Mouse (Mus musculus) lung, postnatal 10 days (tissue): ENCODE data around the gene Kpna2.
"Not testable (repeated sequence)": the region's sequence is repeated elsewhere in the genome, so short reads cannot be mapped to it uniquely, and the experiment has no call there.

Source experiments
- DNase-seq: peaks from one replicate; pipeline ENCODE4 v3.0.0; 2021

Kpna2 gene

DNA sequence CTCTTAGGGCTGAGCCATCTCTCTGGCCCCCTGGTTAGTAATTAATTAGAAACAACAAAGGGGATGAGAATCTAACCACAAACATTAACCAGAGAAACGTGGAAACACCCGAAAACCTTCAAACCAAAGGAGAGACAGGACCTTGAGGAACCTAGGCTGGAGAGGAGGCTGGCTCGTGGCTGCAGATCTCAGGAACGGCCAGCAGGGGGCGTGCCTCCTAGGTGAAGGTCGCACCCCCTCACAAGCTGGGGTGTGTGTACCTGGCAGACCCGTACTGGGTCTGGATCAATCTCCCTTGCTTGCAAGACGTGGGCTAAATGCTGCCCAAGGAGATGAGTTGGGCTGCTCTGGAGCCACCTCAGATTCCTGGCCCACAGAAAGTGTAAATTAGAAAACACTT, 19.3 kb upstream of the Kpna2 start:
- no peak for DNase-seq

DNA sequence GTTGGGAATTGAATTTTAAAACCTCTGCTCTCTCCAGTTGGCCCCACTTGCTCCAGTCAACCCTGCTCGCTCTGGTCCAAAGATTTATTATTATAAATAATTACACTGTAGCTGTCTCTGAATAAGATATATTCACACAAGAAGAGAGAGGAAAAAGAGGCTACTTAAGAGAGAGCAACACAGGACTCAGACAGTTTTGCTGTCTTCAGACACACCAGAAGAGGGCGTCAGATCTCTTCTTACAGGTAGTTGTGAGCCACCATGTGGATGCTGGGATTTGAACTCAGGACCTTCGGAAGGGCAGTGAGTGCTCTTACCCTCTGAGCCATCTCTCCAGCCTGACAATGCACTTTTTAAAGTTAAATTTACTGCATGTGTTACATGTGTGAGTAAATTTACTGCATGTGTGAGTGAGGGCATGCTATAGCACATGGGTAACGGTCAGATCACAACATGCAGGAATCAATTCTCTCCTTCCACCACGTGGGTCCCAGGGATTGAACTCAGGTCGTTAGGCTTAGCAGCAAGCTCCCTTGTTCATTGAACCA, 18.1 kb upstream of the Kpna2 start:
- no peak for DNase-seq

DNA sequence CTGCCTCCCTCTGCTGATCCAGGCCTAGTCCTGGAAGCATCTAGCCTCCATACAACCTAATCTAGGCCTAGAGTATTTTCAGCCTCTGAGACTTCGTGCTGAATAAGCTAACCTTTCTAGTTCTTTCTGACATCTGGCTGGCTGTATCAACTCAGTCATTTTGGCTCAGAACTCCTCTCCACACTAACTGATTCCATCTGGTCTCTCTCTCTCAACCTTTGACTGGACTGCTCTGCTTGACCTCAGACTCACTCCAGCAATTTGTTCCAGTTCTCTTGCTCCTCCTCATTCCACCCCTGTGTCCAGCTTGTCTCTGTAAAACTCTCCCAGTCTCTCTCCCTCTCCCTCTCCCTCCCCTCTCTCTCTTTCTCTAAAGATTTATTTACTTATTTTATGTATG, 17.6 kb upstream of the Kpna2 start:
- DNase-seq: peak; percentile 47

DNA sequence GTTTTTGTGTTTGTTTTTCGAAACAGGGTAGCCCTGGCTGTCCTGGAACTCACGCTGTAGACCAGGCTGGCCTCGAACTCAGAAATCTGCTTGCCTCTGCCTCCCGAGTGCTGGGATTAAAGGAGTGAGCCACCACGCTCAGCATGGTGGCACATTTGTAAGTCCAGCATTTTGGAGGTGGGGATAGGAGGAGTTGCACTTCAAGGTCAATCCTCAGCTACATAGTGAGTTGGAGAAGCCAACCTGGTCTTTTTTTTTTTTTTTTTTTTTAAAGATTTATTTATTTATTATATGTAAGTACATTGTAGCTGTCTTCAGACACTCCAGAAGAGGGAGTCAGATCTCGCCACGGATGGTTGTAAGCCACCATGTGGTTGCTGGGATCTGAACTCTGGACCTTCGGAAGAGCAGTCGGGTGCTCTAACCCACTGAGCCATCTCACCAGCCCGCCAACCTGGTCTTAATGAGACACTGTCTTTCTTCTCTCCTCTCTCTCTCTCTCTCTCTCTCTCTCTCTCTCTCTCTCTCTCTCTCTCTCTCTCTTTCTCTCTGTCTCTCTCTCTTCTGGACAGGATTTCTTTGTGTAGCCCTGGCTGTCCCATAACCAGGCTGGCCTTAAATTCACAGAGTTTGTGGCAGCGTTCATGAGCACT, 16.3 kb upstream of the Kpna2 start:
- not testable (repeated sequence) for DNase-seq

DNA sequence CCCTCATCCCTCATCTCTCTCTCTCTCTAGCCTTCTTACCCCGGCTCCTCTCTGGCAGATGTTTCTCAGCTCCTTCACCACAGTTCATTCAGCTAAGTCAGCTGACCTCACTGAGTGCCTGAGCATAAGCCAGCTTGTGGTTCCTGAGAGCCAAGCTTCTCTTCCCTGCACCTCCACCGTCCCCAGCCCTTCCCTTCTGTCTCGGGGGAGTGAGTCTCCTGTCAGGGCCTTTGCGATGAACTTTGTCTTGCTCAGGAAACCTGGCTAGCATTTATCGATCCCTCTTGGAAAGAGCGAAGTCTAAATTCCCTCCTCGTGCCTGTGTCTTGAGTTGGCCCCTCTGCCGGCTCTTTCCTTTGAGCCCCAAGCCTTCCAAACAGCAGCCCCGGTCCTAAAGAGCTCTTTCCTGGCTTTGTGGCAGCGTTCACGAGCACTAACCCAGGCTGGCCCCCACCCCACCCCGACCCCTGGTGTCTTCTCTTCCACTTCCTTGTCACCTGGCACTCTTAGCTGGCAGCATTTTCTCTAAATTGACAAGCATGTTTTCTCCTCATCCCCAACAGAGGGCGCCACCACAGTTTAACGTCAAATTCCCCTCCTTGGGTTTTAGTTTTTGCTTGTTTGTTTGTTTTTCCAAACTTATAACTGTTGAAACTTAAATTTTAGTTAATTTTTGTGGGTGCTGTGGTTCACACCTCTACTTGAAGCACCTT, 15.4 kb upstream of the Kpna2 start:
- peak; percentile 70 for DNase-seq

DNA sequence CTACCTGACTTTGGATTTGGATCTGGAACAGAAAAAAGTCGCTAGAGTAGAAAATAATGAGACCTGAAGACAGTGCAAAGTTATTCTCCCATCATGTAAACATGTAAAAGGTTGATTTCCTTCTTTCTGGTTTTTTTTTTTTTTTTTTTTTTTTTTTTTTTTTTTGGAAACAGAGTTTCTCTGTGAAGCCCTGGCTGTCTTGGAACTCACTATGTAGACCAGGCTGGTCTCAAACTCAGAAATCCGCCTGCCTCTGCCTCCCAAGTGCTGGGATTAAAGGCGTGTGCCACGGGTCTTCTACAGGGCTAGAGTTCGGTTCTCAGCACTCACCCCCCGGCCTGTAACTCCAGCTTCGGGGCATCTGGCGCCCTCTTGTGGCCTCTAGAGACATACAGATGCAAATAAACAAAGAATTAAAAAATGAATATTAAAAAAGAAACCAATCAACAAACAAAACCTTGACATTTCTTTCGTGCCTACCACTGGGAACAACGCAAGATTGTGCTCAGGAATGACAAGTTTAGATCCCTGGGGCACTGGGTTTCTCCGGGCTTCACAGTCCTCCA, 14.8 kb upstream of the Kpna2 start:
- DNase-seq: no peak

DNA sequence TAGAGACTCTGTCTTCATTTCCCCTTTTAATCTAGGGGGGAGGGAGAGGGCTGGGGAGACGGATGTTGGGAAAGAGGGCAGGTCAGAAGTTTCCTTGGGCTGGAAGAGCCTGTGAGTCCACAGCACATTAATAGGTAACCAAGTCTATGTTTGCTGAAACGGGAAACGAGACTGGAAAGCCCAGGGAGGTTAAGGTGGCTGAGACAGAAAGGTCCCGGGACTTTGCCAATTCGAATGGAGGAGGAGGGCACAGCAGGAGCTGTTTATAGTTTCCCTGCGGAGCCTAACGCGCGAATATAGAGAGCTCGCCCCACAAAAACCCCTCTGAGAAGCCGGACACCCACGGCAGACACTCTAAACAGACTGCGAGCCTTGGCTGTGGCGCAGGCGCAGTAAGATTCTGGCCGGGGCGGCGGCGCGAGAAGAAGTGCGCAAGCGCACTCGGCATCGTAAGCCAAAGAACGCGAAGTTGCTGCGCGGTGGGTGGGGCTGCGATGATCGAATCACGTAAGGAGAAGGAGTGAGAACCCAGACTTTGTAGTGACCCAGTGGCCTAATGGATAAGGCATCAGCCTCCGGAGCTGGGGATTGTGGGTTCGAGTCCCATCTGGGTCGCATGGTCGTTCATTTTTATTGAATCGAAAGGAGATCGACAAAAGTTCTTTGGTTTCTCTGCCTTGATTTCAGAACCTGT, 13.1 kb upstream of the Kpna2 start:
- peak; percentile 98 for DNase-seq

DNA sequence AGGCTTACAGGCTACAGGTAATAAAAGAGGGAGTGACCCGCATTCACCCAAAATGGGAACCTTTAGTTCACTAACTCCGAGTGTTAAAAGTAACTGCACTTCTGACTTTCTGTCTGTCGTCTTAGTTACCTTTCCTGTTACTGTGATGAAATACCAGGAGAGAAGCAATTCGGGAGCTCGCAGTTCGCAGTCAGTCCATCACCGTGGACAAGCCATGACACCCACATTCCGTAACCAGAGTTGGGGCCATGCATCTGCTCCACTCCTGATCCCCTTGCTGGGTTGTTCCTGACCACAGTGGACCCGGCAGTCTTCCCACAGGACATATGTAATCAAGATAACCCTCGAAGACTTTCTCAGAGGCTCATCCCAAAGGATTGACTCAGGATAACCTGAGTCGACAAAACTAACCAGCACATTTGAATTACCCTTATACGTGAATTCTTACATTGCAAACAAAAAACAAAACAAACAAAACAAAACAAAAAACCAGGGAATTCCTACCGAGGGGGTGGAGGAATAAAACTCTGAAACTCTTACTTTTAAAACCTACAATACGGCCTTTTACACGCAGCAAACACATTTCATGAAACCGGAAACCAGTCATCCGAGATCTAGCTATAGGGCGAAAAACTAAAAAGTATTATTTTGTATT, 12.5 kb upstream of the Kpna2 start:
- DNase-seq: no peak

DNA sequence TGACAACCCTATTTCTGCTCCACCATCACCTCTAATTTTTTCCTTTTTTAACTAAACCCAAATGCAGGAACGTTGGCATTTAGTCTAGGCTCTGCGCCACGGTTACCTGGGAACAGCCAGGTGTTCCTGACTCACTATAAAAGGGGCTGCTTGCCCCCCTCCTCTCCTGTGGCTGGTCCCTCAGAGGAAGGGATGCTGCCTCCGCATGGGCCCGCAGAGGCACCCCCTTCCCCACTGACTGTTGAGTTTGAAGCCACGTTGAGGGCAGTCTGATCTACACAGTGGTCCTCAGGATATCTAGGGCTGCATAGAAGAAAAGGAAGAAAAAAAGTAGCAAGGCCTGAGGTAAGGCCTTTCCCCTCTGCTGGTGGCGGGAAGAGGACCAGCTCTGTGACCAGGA, 11.8 kb upstream of the Kpna2 start:
- DNase-seq: no peak

DNA sequence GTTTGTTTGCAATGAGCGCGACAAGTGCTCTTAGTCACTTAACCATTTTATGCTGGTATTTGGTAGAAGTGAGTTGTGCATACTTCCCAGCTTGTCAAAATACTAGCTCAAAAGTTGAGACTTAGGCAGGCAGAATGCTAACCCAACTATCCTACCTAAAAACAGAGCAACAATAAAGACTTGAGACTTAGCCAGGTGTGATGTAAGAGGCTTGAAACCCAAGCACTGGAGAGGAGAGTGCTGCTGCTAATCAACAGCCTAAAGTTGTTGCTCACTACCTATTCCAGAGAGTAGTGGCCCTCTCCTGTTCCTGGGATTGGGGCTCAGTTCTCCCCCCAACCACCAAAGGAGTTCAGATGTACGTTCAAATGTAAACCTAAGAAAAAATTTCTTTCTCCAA, 11.1 kb upstream of the Kpna2 start:
- DNase-seq: no peak

DNA sequence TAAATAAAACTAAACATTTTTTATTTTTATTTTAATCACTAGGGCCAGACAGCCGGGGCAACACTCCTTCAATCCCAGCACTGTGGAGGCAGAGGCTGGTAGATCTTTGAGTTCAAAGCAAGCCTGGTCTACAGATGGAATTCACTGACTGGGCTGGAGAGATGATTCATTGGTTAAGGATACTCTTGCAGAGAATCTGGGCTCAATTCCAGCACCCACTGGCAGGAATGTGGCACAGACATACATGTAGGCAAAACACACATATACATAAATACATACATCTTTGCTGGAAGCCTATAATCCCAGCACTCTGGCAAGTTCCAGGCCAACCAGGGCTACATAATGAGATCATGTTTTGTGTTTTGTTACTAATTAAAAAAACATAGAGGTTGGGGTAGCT, 6.2 kb upstream of the Kpna2 start:
- no peak for DNase-seq

DNA sequence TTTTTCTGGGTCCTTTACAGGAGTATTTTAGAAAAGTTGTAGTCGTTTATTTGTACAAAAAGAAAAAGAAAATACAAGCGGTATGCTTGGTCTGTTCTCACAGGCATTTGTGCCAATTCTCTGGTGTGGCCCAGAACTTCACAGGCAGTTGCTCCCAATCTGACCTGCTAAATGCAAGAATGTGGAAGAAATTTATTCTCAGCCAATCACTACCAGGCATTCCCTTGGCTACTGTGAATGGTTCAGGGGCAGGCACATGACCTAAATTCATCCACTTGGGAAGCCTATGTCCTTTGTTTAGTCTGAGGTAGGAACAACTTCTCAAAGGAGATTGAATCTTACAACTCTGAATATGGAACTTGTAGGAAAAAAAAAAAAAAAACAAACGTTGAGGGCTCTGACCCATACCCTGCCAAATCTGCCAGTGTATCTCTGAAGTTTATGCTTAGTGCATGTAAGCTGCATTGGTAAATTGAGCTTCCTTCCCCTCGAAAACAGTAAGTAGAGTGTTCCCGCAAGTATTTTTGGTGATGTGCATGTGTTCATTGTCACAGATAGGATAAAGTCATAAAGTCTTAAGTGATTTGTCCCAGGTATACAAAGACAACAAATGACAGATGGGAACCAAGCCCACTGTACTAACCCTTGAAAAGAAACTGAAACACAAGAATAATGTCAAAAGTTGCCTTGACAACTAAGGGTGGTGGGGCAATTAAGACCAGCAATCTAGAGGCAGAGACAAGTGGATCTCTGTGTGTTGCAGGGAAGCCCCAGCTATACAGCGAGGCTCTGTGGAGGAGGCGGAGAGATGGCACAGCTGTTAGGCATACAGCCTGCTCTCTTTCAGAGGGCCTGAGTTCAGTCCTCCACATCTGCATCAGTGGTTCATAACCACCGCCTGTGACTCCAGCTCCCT, 2.7 kb upstream of the Kpna2 start:
- no peak for DNase-seq

DNA sequence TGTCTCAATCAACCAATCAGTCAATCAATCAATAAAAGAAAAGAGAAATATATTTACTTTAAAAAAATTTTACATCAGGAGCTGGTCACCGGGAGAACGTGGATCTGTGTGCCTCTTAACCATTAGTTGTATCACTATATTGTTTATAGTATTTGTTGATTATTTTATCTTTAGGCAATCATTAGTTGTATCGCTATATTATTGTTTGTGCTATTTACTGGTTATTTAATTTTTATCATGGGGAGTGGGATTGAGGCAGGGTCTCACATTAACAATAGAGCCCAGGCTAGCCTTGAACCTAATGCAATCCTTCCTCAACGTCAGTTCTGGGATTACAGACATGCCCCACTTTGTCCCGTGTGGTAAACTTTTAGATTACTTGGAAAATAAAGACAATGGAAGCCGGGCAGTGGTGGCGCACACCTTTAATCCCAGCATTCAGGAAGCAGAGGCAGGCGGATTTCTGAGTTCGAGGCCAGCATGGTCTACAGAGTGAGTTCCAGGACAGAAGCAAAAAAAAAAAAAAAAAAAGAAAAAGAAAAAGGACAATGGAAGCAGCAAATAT, 690 bp upstream of the Kpna2 start:
- no peak for DNase-seq

DNA sequence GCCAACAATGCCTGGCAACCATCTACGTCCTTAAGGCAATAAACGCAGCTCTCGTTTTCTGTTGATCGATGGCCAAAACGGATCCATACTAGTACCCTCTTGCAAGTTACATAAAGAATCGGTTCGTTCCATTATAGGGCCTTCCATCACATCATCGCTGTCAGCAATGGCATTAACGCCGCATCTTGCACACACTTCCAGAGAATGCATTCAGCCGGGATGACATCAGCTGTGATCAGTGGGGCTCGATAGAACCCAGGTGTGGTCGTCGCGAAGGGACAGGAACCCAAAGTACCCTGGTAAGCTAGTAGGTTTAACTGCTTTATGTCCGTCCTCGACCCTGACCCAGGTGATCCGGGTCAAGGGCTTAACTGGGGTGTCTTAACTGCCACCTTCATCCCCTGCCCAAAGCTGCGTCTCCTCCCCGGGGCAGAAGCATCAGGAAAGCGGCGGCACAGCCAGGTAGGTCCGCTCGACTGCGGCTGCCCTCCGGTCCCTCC, 640 bp downstream of the Kpna2 start:
- DNase-seq: no peak

DNA sequence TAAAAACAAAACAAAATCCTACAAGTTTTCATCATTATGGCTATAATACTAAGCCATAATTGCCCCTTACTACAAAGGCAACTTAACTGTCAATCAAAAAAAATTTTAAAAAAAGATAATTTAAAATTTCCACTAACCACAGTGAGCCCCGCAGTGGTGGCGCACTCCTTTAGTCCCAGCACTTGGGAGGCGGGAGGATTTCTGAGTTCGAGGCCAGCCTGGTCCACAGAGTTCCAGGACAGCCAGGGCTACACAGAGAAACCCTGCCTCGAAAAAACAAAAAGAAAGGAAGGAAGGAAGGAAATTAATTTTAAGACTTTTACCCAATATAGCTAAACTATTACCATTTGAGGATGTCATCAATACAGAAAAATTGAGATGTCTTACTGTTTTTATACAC, 1.4 kb downstream of the Kpna2 start:
- DNase-seq: no peak

DNA sequence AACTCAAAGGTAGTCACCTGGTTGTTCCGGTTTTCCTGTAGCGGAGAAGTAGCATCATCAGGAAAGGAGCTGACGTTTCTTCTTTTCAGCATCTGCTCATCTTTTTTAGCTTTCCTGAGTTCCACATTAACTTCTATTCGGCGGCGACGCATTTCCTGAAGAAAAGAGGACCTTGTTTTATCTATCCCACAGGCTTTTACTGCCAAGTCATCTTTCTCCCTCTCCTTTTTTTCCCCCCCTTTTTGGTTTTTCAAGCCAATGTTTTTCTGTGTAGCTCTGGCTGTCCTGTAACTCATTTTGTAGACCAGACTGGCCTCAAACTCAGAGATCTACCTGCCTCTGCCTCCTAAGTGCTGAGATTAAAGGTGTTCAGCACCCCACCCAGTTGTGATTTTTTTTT, 2.8 kb downstream of the Kpna2 start:
- DNase-seq: not testable (repeated sequence)

DNA sequence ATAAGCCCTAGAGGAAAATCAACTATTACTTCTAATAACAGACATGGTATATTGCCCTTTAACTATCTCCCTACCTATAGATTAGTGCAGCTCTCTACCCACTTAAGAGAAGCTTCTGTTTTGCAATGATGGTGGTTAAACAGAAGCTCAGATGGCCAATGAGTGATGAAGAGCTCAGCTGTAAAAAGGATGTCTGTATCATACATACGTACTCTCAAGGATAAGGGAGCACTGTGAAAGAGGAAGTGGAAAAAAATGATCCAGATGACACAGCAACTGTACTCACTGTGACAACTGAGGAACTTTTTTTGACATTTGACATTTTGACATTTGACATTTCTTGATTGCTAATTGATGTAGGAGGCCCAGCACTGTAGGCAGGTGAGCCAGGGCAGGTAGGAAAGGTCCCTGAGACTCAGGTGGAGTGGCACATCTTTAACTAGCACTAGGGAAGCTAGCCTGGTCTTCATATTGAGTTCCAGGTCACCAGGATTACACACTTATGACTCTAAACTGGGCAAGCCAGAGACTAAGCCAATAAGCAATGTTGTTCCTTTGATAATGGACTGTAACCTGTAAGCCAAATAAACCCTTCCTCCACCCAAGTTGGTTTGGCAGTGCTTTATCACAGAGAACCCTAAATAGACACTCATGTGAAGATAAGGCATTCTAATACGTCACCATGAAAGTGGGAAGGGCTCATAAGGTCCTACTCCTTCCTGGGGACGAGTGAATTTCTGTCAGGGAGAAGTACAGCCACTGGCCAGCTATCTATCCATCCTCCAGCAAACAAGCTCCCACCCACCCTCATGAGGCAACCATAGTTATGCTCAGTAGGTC, 4.9 kb downstream of the Kpna2 start:
- DNase-seq: no peak

DNA sequence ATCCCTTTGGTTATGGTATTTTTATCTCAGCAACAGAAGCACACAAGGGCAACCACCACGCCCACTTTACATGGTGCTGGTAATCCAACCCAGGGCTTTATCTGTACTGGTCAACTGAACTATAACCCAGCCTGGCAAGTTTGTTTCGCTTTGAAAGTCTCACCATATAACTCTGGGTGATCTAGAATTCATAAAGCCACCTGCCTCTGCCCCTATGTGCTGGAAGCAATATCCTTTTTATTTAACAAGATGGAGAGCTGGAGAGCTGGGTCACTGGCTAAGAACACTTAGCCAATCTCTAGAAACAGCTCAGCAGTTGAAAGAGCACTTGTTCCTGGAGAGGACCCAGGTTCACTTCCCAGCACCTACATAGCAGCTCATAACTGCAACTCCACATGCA, 12.0 kb downstream of the Kpna2 start:
- no peak for DNase-seq

DNA sequence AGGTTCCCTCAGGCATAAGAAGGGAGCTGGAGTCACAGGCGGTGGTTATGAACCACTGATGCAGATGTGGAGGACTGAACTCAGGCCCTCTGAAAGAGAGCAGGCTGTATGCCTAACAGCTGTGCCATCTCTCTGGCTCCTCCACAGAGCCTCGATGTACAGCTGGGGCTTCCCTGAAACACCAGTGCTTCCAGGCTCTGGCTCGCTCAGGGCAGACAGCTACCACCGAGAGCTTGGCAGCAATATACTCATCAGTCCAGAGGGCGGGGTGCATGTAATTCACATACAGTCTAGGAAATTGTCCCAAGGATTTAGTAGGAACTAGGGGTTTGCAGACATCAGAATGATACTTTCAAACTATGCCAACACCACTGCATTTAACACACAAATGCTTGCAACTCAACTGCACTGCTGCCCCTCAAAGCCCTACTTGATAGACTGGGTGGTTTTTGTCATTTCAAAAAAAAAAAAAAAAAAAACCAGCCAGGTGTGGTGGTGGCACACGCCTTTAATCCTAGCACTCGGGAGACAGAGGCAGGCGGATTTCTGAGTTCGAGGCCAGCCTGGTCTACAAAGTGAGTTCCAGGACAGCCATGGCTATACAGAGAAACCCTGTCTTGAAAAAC, 13.2 kb downstream of the Kpna2 start:
- DNase-seq: not testable (repeated sequence)

DNA sequence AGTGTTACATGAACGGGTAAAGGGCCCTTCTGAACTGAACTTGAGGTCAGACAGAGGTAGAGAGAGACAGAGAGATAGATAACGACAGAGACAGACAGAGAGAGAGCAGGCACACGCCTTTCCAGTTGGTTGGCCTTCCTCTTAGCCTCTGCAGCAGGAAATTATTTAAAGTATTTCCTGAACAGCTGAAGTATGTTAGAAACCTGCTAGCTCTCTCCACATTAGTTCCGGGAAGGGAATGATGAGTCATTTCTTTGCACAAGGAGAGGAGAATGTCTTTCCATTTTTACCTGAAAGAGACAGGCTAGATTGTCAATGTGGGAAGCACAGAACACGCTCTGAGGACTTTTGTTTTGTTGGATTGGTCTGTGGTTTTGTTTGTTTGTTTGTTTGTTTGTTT, 17.0 kb downstream of the Kpna2 start:
- no peak for DNase-seq
